Mouse (Mus musculus) erythroblast, embryonic 14.5 days (primary cell): ENCODE measurements around the gene Elac2.

ENCODE experiments used
- GATA1 ChIP-seq: IDR thresholded peaks from 2 replicates; pipeline ENCODE4 v1.6.1; 2012; ENCODE audit warnings: low read length, inconsistent platforms, mixed read lengths
- TAL1 ChIP-seq: IDR thresholded peaks from 3 replicates; pipeline ENCODE4 v1.6.1; 2012; ENCODE audit warnings: low read length, inconsistent platforms, mixed read lengths

GRCm38 (mm10) chr11:64972418-64972817 lies 6.4 kb upstream of the Elac2 start:
- TF ChIP-seq TAL1 (no peak), GATA1 (no peak)
